Mouse (Mus musculus) stomach, embryonic 14.5 days (tissue): ENCODE results near the gene Fbxl18. TPM values are rescaled to one million over a fixed set of nuclear protein-coding genes. Genes with fewer than 3 reads are reported as not detected.
A peak's percentile ranks its signal among the peaks of the same experiment; 100 is the strongest.

Experiments used
- ATAC-seq: fragments of 200-750 bp; cut with Nextera tagmentation; 2 replicates; pipeline ENCODE4 v1.8.0; 2017; ENCODE audit warnings: low read depth, moderate TSS enrichment; ENCODE audit not compliant: insufficient number of reproducible peaks, insufficient read depth, low FRiP score
- H3K27ac ChIP-seq: fragments of 300-500 bp; sonication (generic); 2 replicates; pipeline ENCODE4 v1.5.1; 2014; ENCODE audit warnings: mild to moderate bottlenecking, low read length, moderate library complexity, mixed read lengths
- H3K27me3 ChIP-seq: fragments of 300-500 bp; sonication (generic); 2 replicates; pipeline ENCODE4 v1.6.1; 2014; ENCODE audit warnings: low read length, control low read depth, mixed read lengths; ENCODE audit not compliant: control insufficient read depth, insufficient read depth
- H3K36me3 ChIP-seq: fragments of 300-500 bp; sonication (generic); 2 replicates; pipeline ENCODE4 v1.6.1; 2014; ENCODE audit warnings: mild to moderate bottlenecking, control low read depth, low read length, moderate library complexity, mixed read lengths; ENCODE audit not compliant: control insufficient read depth, insufficient read depth
- H3K4me1 ChIP-seq: fragments of 300-500 bp; sonication (generic); 2 replicates; pipeline ENCODE4 v1.6.1; 2014; ENCODE audit warnings: low read length, control low read depth, mixed read lengths; ENCODE audit not compliant: control insufficient read depth, insufficient read depth
- H3K4me2 ChIP-seq: fragments of 300-500 bp; sonication (generic); replicated peaks from 2 replicates; pipeline ENCODE4 v1.6.1; 2014; ENCODE audit warnings: low read depth, low read length, control low read depth
- H3K4me3 ChIP-seq: fragments of 300-500 bp; sonication (generic); 2 replicates; pipeline ENCODE4 v1.5.1; 2014; ENCODE audit warnings: low read depth, low read length, control low read depth
- H3K9ac ChIP-seq: fragments of 300-500 bp; sonication (generic); replicated peaks from 2 replicates; pipeline ENCODE4 v1.6.1; 2014; ENCODE audit warnings: low read depth, mild to moderate bottlenecking, control low read depth, low read length, moderate library complexity, mixed read lengths
- H3K9me3 ChIP-seq: fragments of 300-500 bp; sonication (generic); 2 replicates; pipeline ENCODE4 v1.6.1; 2016; ENCODE audit warnings: low read depth, low read length, control low read depth; ENCODE audit not compliant: control insufficient read depth
- WGBS: fragments of 180-500 bp; shearing (Covaris S2); extraction: QIAGEN DNeasy Blood & Tissue Kit; methylation state at CpG from one replicate; pipeline ENCODE4 v1.1.7; 2014; 5-methylcytosine and 5-hydroxymethylcytosine counted together
- polyA plus RNA-seq: library from polyadenylated mRNA; unstranded; fragments of >200 nt; fragmentation: Nextera tagmentation; extraction: Ambion mirVana; gene quantifications from 2 replicates; pipeline ENCODE4 v1.2.1, GENCODE M21; 2014

The Fbxl18 gene
- polyA plus RNA-seq, 1 experiment from 2014 or later, result 9.1 TPM

DNA sequence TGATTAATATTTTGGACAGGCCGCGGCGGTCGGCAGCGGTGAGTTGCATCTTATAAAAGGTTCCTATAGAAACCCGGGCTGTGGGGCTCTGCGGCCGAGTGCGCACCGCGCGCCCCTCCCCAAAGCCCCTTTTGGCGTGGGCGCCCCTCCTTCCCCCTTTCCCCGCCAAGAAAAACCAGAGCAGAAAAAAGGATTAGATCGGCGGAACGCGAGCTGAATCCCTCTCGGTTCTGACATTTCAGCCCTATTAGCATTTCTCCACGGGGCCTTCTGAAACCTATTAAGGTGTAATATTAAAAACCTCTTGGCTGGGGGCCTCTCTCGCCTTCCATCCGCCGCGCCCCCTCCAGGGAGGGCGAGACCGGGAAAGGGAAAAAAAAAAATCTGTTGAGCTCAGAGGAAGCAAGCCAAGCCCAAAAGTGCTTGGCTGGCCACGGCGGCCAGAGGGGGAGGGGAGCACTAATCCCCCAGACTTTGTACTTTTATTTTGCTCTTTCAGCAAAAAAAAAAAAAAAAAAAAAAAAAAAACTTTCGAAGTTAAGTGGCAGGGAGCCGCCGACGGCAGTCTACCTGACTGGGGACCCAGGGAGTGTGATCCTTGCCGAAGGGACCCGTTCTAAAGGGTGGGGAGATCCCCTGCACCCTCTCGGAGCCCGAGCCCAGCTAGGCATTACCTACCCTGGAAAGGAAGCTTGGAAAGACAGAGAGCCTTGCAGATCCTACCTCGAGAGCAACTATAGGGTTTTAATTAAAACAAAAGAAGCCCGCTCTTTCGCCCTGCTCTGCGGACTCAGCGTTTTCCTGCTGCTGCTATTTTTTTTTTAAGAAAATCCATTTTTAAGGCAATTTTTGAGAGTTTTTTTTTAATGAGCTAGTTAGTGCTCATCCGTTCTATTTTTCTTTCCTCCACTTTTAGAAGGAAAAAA is 76.5 kb downstream of the Fbxl18 start:
- peak overlapping the region; percentile 68 for H3K4me2 ChIP-seq
- H3K27me3 ChIP-seq, result no peaks in the 10 kb centered on the region
- H3K9me3 ChIP-seq, result no peaks in the 10 kb centered on the region
- H3K27ac ChIP-seq, result peak overlapping the region; percentile 100
- H3K4me1 ChIP-seq, result peaks cover 3% of the 10 kb centered on the region; the same call in 1 of the 2 replicates
- no peak for ATAC-seq
- under 1% methylated on average over 43 of the region's 43 CpGs for WGBS
- H3K36me3 ChIP-seq, result no peaks in the 10 kb centered on the region
- H3K9ac ChIP-seq, result peak overlapping the region; percentile 100
- peak overlapping the region; percentile 99 for H3K4me3 ChIP-seq

- H3K36me3 ChIP-seq, result no peaks in the 10 kb centered on the region; the same call in 1 of the 2 replicates
- ATAC-seq, result peak; percentile 78
- peak within 1 kb of the TSS; percentile 99 for H3K4me3 ChIP-seq
- no peaks in the 10 kb centered on the region for H3K27me3 ChIP-seq
- H3K27ac ChIP-seq, result peak within 1 kb of the TSS; percentile 100
- peaks cover 6% of the 10 kb centered on the region for H3K4me1 ChIP-seq
- peak within 1 kb of the TSS; percentile 100 for H3K9ac ChIP-seq
- H3K9me3 ChIP-seq, result no peaks in the 10 kb centered on the region
- under 1% methylated on average over 54 of the region's 56 CpGs for WGBS
- peak within 1 kb of the TSS; percentile 86 for H3K4me2 ChIP-seq
These were observed 77.4 kb downstream of the Fbxl18 start, which contains the start of gene Tnrc18 for GRCm38 (mm10) chr5:142817524-142818434. TSS of gene Tnrc18 (minus strand) at chr5:142817662.

Other genes with a start within 250 kb of the Fbxl18 start
- 7.9 and 8.1 TPM in 2 replicates for gene Slc29a4, start 202.9 kb downstream of the Fbxl18 start, polyA plus RNA-seq
- gene Tnrc18, start 77.8 kb downstream of the Fbxl18 start, polyA plus RNA-seq, result 36.0 and 41.2 TPM in 2 replicates
- 17,142 and 17,567 TPM in 2 replicates for gene Actb, start 11.3 kb upstream of the Fbxl18 start, polyA plus RNA-seq
- gene Fscn1, start 64.9 kb upstream of the Fbxl18 start, polyA plus RNA-seq, result 232 and 251 TPM in 2 replicates
- 50.7 and 52.1 TPM in 2 replicates for gene Rnf216, start 217.6 kb upstream of the Fbxl18 start, polyA plus RNA-seq